Mouse (Mus musculus) left cerebral cortex, adult 2 months (tissue): ENCODE results near the gene Plcb1. TPM values are rescaled to one million over a fixed set of nuclear protein-coding genes. Genes with fewer than 3 reads are reported as not detected.
A peak's percentile ranks its signal among the peaks of the same experiment; 100 is the strongest.

Source experiments
- DNase-seq, 2 experiments: peaks; one replicate each; pipeline ENCODE4 v3.0.0; 2021 to 2022; ENCODE audit warnings: low spot score in 2 of 2, mixed read lengths in 1 of 2; ENCODE audit errors: extremely low spot score in 1 of 2
- H3K27ac ChIP-seq: fragments of 200-600 bp; 2 replicates; pipeline ENCODE4 v1.8.1; 2022
- H3K4me3 ChIP-seq: fragments of 200-600 bp; 2 replicates; pipeline ENCODE4 v1.8.1; 2022
- CTCF ChIP-seq: fragments of 200-600 bp; IDR thresholded peaks from 2 replicates; pipeline ENCODE4 v1.8.1; 2022; ENCODE audit warnings: antibody characterized with exemption, mild to moderate bottlenecking, moderate library complexity
- intact Hi-C: fragments of 180-260 bp; cut with DNase I; formaldehyde crosslinking; loops from one replicate; pipeline ENCODE4 v1.15.1; 2025
- total RNA-seq, 2 experiments: library from RNA; stranded (reverse); gene quantifications; 2 replicates each; pipeline ENCODE4 v1.2.3; 2021

Gene Plcb1
- total RNA-seq, 2 experiments from 2014 or later, result 183 to 185 TPM

DNA sequence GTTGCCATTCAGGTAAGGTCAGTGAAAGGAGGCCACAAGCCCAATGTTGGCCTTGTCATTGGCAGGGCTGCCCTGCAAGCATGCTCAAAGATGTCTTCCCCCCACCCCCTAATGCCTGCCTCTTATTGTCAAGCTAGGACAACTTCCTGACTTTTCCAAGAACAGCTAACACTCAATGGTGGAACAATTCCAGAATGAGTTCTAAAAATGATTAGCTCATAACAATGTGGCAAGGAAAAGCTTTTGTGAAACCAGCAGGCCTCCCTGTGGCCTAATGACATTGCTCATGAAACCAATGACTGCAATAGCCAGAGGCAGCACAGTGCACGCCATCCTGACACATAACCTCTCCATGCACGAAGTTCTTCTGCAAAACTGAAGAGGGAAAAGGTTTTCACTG is 478.1 kb downstream of the Plcb1 start:
- DNase-seq, result no peak
- Histone ChIP-seq H3K4me3 (no peak overlapping the region), H3K27ac (no peak overlapping the region)
- no peak; the same call in none of the 2 replicates for TF ChIP-seq CTCF
- intact Hi-C loops, result no loop called here

DNA sequence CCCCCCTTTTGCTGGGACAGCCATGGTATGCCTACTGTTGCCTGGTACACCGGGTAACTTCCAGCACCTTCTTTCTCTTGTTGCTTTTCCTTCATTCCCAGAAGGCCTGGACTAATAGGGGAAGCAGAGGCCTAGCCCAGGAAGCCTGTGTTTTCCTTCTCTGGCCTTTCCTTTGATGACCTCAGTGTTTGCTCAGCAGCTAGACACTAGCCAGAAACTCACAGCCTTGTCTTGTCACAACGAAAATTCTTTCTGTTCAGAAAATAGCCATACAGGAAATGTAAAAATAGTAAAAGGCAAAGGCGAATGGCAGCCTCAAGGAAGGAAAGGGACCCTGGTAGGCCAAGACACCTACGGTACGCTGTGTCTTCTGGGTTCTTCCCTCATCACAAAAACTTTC is 489.1 kb downstream of the Plcb1 start:
- intact Hi-C loops, result no loop called here
- no peak overlapping the region for H3K27ac ChIP-seq
- DNase-seq, result no peak
- H3K4me3 ChIP-seq, result no peak overlapping the region
- TF ChIP-seq CTCF, result no peak

DNA sequence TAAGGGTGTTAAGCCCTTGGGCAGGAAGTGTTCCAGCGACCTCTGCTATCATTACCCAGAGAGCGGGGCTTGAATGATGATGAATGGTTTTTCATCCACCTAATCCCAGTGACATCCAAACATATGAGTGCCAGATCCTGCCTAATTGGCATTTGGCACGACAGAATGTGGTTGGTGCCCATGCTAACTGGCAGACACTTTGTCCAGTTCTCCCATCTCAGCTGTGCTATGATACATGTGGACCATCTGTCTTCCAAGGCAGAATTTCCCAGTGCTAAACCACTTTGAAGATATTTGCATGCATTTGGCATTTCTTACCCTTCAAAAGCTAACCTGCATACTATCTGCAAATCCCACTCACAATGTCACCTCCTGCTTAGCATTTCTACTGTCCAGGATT is 492.6 kb downstream of the Plcb1 start:
- intact Hi-C loops, result loop anchor here (1.0 kb wide), 1 partner anchor 432 kb away; no protein-coding TSS in a partner anchor
- TF ChIP-seq CTCF, result no peak
- peak in 1 of 2 experiments; percentile 16 for DNase-seq
- Histone ChIP-seq H3K27ac (0 out of 2 replicates have a peak overlapping the region, but pooled peaks have one; percentile 50), H3K4me3 (no peak overlapping the region)

DNA sequence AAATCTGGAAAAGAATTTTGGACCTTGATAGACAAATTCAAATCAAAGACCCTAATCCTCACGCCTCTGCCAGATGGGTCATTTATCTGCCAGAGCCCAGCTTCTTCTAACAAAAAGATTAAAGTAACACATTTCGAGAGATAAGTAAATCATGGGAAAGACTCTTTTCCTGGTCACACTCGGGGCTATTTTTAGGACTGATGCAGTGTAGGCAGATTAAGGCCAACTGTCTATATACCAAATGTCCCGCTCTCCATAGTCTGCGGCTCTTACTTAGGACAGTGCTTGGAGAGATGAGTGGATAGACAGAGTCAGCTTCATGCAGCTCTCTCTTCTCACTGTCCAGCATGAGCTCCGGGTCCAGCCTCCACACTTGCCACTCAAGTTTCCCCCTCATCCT is 493.2 kb downstream of the Plcb1 start:
- DNase-seq, result no peak
- no peak for TF ChIP-seq CTCF
- H3K4me3 ChIP-seq, result no peak overlapping the region
- peak overlapping the region; percentile 50; the same call in 1 of the 2 replicates for H3K27ac ChIP-seq
- intact Hi-C loops, result no loop called here

DNA sequence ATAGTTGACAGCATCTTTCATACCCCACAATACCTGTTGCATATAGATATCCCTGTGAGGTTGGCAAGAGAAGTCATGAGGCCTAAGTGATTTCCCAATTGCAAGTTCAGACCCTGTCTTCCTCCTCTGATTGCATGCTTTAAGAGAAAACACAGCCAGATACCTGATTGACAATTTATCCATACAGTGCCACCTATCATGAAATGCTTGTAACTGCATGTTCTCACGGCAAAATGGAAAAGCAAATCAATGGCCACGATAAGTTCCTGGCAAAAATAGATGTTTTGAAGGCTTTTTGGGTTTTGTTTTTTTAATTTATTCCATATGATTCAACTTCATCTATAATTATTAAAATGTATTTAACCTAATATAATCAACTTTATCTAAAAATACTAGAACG is 497.9 kb downstream of the Plcb1 start:
- Histone ChIP-seq H3K27ac (no peak overlapping the region), H3K4me3 (no peak overlapping the region)
- intact Hi-C loops, result loop anchor here (2.0 kb wide), 1 partner anchor 505 kb away; no protein-coding TSS in a partner anchor
- peak; percentile 50 for TF ChIP-seq CTCF
- DNase-seq, result no peak

DNA sequence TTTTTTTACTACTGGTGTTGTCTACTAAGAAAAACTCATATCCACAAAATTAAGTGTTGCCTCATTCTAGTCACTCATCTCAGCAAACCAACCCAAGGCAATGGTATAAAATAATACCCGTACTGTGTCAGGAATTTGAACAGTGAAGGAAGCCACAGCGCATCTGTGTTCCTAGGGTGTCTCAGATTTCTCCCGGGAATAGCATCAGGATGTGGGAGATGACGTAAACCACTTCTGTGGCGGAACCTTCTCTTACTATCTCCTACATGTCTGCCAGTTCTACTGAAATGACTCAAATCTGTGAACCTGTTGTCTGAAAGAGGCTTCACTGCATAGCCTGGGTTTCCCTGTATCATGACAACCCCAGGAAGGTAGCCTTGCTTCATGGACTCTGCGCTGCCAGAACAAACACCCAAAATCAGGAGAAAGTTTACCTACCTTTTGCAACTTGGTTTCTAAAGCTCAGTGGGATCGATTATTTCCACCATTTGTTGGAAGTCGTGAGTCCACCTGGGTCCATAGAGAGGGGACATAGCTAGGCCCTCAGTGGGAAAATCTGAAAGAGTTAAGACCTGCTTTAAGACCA is 510.4 kb downstream of the Plcb1 start:
- no peak for DNase-seq
- no peak overlapping the region for H3K4me3 ChIP-seq
- intact Hi-C loops, result no loop called here
- no peak overlapping the region for H3K27ac ChIP-seq
- TF ChIP-seq CTCF, result no peak

DNA sequence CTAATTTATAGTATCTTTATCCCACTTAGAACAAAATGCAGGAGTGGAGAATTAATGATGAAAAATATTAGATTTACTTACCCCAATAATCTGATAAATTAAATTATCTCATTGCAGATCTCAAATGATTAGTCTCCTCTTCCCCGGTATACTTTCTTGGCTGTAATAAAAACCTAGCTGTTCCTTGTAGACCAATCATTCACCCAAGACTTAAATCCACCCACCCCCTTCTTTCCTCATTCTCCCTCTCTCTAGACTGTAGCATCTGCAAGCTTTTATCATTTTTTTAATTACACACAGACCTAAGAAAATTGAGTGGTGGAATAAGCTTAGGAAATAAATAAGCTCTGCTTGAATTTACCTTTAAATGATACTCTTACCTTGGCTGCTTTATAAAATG is 514.6 kb downstream of the Plcb1 start:
- H3K4me3 ChIP-seq, result no peak overlapping the region
- intact Hi-C loops, result no loop called here
- no peak for TF ChIP-seq CTCF
- H3K27ac ChIP-seq, result no peak overlapping the region
- DNase-seq, result no peak

DNA sequence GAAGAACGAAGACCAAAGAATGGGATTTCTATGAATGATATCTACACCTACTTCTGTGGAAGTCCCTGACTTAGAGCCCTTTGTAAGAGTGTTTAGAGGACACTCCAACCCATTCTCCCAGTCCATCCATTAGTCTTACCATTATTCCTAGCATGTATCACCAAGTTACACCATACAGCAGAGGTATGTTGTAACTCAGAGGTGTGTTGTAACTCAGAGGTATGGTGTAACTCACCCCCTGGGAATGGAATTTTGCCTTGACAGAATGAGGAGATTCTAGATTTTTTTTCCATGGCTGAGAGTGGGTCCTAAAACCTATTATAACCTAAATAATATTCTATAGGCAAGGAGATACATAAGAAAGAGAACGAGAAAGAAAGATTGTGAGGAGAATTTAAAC is 516.6 kb downstream of the Plcb1 start:
- no peak overlapping the region for H3K4me3 ChIP-seq
- H3K27ac ChIP-seq, result no peak overlapping the region
- intact Hi-C loops, result no loop called here
- DNase-seq, result no peak
- TF ChIP-seq CTCF, result no peak

DNA sequence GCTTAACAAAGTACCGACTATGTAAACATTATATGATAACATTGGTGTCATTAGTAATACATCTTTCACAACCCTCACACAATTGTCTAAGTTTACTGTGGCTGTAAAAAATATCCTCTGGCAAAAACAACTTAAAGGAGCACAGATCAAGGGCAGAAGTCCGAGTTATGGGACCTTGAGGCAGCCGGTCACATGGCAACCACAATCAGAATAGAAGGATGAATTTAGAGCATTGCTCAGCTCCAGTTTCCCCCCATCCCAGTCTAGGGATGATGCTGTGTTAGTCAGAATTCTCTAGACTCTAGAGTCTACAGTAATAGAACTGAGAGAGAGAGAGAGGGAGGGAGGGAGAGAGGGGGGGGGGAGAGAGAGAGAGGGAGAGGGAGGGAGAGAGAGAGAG is 519.3 kb downstream of the Plcb1 start:
- Histone ChIP-seq H3K27ac (no peak overlapping the region), H3K4me3 (no peak overlapping the region)
- TF ChIP-seq CTCF, result no peak
- intact Hi-C loops, result no loop called here
- no peak for DNase-seq

DNA sequence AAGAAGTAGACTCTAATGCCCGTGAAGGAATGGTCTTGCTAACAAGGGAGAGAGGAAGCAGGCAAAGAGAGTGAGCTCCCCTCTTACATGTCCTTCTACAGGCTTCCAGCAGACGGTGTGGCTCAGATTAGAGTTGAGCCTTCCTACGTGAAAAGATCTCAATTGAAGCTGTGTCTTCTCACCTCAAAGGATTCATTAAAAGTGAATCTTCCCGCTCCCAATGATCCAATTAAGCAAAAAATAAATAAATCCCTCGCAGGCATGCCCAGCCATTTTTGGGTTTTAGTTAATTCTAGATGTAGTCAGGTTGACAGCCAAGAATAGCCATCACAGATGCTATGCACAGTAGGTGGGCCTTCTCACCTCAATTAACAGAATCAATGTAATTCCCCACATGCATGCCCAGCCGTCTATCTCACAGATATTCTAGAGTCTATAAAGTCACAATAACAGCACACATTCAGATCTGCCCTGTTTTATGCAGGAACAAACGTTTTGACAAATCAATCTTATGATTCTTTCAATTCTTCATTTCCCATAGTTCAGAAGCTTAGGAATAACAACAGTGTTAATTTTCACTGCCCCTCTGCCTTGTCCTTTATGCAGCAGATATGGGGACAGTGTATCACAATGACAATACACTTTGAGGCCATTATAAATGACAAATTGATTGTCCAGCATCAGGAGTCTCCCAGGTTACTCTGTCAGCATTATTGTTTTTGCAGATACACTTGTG is 520.0 kb downstream of the Plcb1 start:
- intact Hi-C loops, result no loop called here
- no peak overlapping the region for H3K4me3 ChIP-seq
- TF ChIP-seq CTCF, result no peak
- H3K27ac ChIP-seq, result no peak overlapping the region
- DNase-seq, result no peak

DNA sequence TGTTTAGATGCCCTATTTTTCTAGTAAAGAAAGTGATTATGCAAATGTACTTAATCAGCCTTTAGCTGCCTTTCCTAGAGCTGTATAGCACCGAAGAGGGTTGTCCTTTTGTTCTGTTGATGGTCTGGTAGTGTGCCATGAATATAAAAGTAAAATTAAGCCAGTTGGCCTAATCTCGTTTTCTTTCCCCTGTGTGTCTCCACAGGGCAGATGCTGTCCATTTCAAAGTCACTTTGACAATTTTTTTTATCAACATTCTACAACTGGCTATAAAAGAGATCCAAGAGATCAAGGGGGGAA is 520.6 kb downstream of the Plcb1 start:
- no peak for TF ChIP-seq CTCF
- no peak overlapping the region for H3K27ac ChIP-seq
- no peak overlapping the region for H3K4me3 ChIP-seq
- no peak for DNase-seq
- intact Hi-C loops, result no loop called here

DNA sequence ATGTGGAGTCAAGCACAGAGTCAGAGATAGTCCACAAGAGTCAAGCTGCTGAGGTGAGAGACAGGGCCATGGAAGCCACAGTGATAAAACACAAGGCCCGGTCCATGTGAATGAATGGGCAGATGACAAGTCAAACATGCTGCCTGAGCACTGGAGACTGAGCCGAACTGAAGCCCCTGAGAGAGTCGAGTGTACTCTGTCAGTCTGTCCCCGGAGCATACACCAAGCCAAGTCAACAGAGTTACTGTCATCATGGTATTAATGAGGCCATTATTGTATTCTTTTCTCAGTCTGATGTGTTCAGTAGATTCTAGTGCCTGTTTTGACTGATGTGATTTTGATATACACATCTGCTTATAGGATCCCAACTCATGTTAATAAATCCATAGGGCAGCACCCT is 521.9 kb downstream of the Plcb1 start:
- DNase-seq, result no peak
- Histone ChIP-seq H3K27ac (no peak overlapping the region), H3K4me3 (no peak overlapping the region)
- no peak for TF ChIP-seq CTCF
- intact Hi-C loops, result no loop called here

DNA sequence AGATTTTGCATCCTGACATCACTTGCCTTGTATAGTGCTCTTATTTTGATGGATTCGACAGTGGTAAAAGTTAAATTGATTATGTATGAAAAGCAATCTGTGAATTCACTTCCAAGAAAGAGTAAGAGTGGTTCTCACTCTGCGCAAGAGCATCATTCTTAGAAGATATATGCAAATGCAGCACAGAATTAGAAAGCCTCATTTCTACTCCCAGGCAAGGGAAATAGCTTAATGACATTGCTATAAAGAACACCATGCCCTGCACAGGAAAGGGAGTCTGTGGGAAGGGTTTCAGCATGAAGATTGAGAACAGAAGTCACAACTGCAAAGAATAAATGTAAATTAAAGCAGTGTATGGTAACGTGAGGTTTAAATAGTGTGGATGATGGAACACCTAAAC is 530.1 kb downstream of the Plcb1 start:
- H3K27ac ChIP-seq, result no peak overlapping the region
- TF ChIP-seq CTCF, result no peak

More for the DNA sequence above, 530.1 kb downstream of the Plcb1 start:
- intact Hi-C loops, result no loop called here
- no peak overlapping the region for H3K4me3 ChIP-seq
- DNase-seq, result no peak
